14 mouse cellular contexts compared by ENCODE assay signal in genomic region chr3:51073743-51074319, GRCm38 (mm10).
A peak's percentile ranks its signal among the peaks of the same experiment; 100 is the strongest.
DNase-seq lines count a peak whose midpoint lies in the region; ATAC-seq and TF ChIP-seq lines count a peak whose summit lies in the region.
"Had no signal": no experiment of that assay in that cellular context is flagged by ENCODE, and none has a peak within 500 bp of the region (broad histone marks: within the 10 kb centered on the region; RNA-seq: fewer than 3 reads in every experiment).

No protein-coding gene starts in this region.

- H3K4me1 ChIP-seq in forebrain, embryonic 10.5 days: peaks cover 37% of the 10 kb centered on the region
- H3K4me1 ChIP-seq in forebrain, embryonic 15.5 days: no peaks in the 10 kb centered on the region
- H3K4me1 ChIP-seq in kidney, postnatal 0 days (replicated peaks; ENCODE audit: insufficient read depth, low read length): 0 out of 2 replicates have a peak, but pooled peaks cover 4% of the 10 kb centered on the region
- peaks cover 38% of the 10 kb centered on the region for H3K4me1 ChIP-seq in limb, embryonic 10.5 days
- H3K4me1 ChIP-seq: liver, embryonic 15.5 days had no signal

- CTCF ChIA-PET in Patski (lab: Charles Lee): interaction anchor here (1.0 kb wide), 1 partner anchor 10 kb away, joined by 4 read pairs; no protein-coding TSS in a partner anchor

- no peak overlapping the region for H3K4me3 ChIP-seq in forebrain, embryonic 10.5 days
- H3K4me3 ChIP-seq in forebrain, embryonic 15.5 days: no peak overlapping the region
- H3K4me3 ChIP-seq in kidney, postnatal 0 days (replicated peaks; ENCODE audit: low read depth, low read length): no peak overlapping the region
- no peak overlapping the region for H3K4me3 ChIP-seq in limb, embryonic 10.5 days
- H3K4me3 ChIP-seq: gastrocnemius, adult 2 months; liver, embryonic 15.5 days had no signal

- no peak for DNase-seq in forebrain, embryonic 10.5 days (ENCODE audit: extremely low spot score, low spot score)
- DNase-seq in kidney, postnatal 0 days (ENCODE audit: low spot score): peak; percentile 65
- DNase-seq in kidney, postnatal 36 days: no peak
- DNase-seq in Patski (ENCODE audit: low read depth, low spot score): no peak
- no peak for DNase-seq in limb, embryonic 10.5 days (ENCODE audit: low spot score)
- no peak for DNase-seq in right cerebral cortex, postnatal 4 days
- DNase-seq in adrenal gland, postnatal 10 days: no peak
- DNase-seq: cerebellum, adult 11-12 months; gastrocnemius, adult 2 months had no signal

- no peak for TF ChIP-seq CTCF in kidney, postnatal 0 days (IDR thresholded peaks at IDR 0.05; ENCODE audit: low read depth)
- no peak for TF ChIP-seq CTCF in Patski (IDR thresholded peaks at IDR 0.05)

- no peaks in the 10 kb centered on the region for H3K27me3 ChIP-seq in forebrain, embryonic 10.5 days (ENCODE audit: poor library complexity, severe bottlenecking)
- no peaks in the 10 kb centered on the region for H3K27me3 ChIP-seq in forebrain, embryonic 15.5 days
- H3K27me3 ChIP-seq in kidney, postnatal 0 days (ENCODE audit: insufficient read depth, low read length): no peaks in the 10 kb centered on the region
- H3K27me3 ChIP-seq in Patski: no peaks in the 10 kb centered on the region
- no peaks in the 10 kb centered on the region for H3K27me3 ChIP-seq in limb, embryonic 10.5 days (ENCODE audit: low read depth, poor library complexity, severe bottlenecking)
- H3K27me3 ChIP-seq: liver, embryonic 15.5 days had no signal

- no peaks in the 10 kb centered on the region for H3K36me3 ChIP-seq in forebrain, embryonic 10.5 days (replicated peaks)
- H3K36me3 ChIP-seq in forebrain, embryonic 15.5 days: no peaks in the 10 kb centered on the region
- no peaks in the 10 kb centered on the region for H3K36me3 ChIP-seq in kidney, postnatal 0 days (ENCODE audit: insufficient read depth, low read length)
- no peaks in the 10 kb centered on the region for H3K36me3 ChIP-seq in limb, embryonic 10.5 days
- H3K36me3 ChIP-seq: liver, embryonic 15.5 days had no signal

- H3K27ac ChIP-seq in forebrain, embryonic 10.5 days: peak overlapping the region; percentile 71; the same call in 1 of the 2 replicates
- no peak overlapping the region for H3K27ac ChIP-seq in forebrain, embryonic 15.5 days (replicated peaks)
- H3K27ac ChIP-seq in kidney, postnatal 0 days: no peak overlapping the region
- H3K27ac ChIP-seq in limb, embryonic 10.5 days: peak overlapping the region; percentile 68
- H3K27ac ChIP-seq: gastrocnemius, adult 2 months; liver, embryonic 15.5 days had no signal

- H3K9ac ChIP-seq in forebrain, embryonic 15.5 days (replicated peaks): no peak overlapping the region
- no peak overlapping the region for H3K9ac ChIP-seq in kidney, postnatal 0 days (ENCODE audit: low read depth, low read length)
- H3K9ac ChIP-seq: hindbrain, embryonic 14.5 days; liver, embryonic 15.5 days had no signal

- POLR2A ChIA-PET in Patski (lab: Charles Lee): no interaction called here

- in situ Hi-C loops in Patski (cut with MboI; ENCODE audit: low pct_unique_long_range_greater_than_20kb): no loop called here

- H3K9me3 ChIP-seq in forebrain, embryonic 10.5 days: no peaks in the 10 kb centered on the region
- no peaks in the 10 kb centered on the region for H3K9me3 ChIP-seq in forebrain, embryonic 15.5 days
- no peaks in the 10 kb centered on the region for H3K9me3 ChIP-seq in kidney, postnatal 0 days (replicated peaks; ENCODE audit: low read length)
- no peaks in the 10 kb centered on the region for H3K9me3 ChIP-seq in limb, embryonic 10.5 days (replicated peaks)
- H3K9me3 ChIP-seq: liver, embryonic 15.5 days had no signal

- no peak for ATAC-seq in forebrain, embryonic 15.5 days (replicated peaks)
- ATAC-seq in kidney, postnatal 0 days (replicated peaks; ENCODE audit: low FRiP score, low read depth): no peak
- peak; percentile 24 for ATAC-seq in Patski

- WGBS in forebrain, embryonic 10.5 days: 82% methylated on average over 7 of the region's 7 CpGs
- WGBS in forebrain, embryonic 15.5 days: 80% methylated on average over 7 of the region's 7 CpGs
- WGBS in kidney, postnatal 0 days: 65% methylated on average over 7 of the region's 7 CpGs
- 86% methylated on average over 7 of the region's 7 CpGs for WGBS in limb, embryonic 10.5 days

- no peak overlapping the region for H3K4me2 ChIP-seq in forebrain, embryonic 15.5 days (replicated peaks)
- H3K4me2 ChIP-seq in kidney, postnatal 0 days (ENCODE audit: low read length): no peak overlapping the region
- H3K4me2 ChIP-seq: heart, embryonic 11.5 days; hindbrain, embryonic 14.5 days; liver, embryonic 15.5 days; midbrain, embryonic 11.5 days had no signal

Comparison
In these comparisons a context has a peak if more than half of its experiments do, and no peak if none do; other contexts are left out.
1. H3K27ac ChIP-seq: peak in forebrain, embryonic 10.5 days (single experiment) and limb, embryonic 10.5 days (single experiment); none in forebrain, embryonic 15.5 days (single experiment) and kidney, postnatal 0 days (single experiment).